Mouse (Mus musculus) B cell, adult 2 months (primary cell): Measurements from ENCODE around the gene Hils1.

Experiments used
- DNase-seq, 2 experiments: peaks; one replicate each; pipeline ENCODE4 v3.0.0; 2022

The Hils1 gene

GRCm38 (mm10) chr11:94967419-94967818, at the start of gene Hils1:
TSS of gene Hils1 (plus strand) at chr11:94967593.
- no peak for DNase-seq

- DNase-seq: no peak
Observed at GRCm38 (mm10) chr11:94917717-94918116, 49.7 kb upstream of the Hils1 start.

GRCm38 (mm10) chr11:94920996-94921401, 46.4 kb upstream of the Hils1 start:
- DNase-seq: no peak

GRCm38 (mm10) chr11:94924977-94925376, 42.4 kb upstream of the Hils1 start:
- DNase-seq: no peak

GRCm38 (mm10) chr11:94926431-94926830, 41.0 kb upstream of the Hils1 start:
- DNase-seq: no peak

- DNase-seq: no peak
Observed at GRCm38 (mm10) chr11:94927771-94928291, 39.6 kb upstream of the Hils1 start.

GRCm38 (mm10) chr11:94928820-94929219, 38.6 kb upstream of the Hils1 start:
- DNase-seq: no peak

GRCm38 (mm10) chr11:94929599-94929998, 37.8 kb upstream of the Hils1 start:
- no peak for DNase-seq

- DNase-seq: no peak
Observed at GRCm38 (mm10) chr11:94930151-94930550, 37.2 kb upstream of the Hils1 start.

GRCm38 (mm10) chr11:94933584-94933983, 33.8 kb upstream of the Hils1 start:
- no peak for DNase-seq

- no peak for DNase-seq
Observed at GRCm38 (mm10) chr11:94934526-94934925, 32.9 kb upstream of the Hils1 start.

- DNase-seq: no peak
Observed at GRCm38 (mm10) chr11:94936045-94936444, 31.3 kb upstream of the Hils1 start, which contains the start of gene Col1a1. TSS of gene Col1a1 (plus strand) at chr11:94936224.

- DNase-seq: peak; percentile 85
Observed at GRCm38 (mm10) chr11:94936851-94937295, 30.5 kb upstream of the Hils1 start.

GRCm38 (mm10) chr11:94937335-94937781, 30.0 kb upstream of the Hils1 start:
- DNase-seq: no peak

- peak in 1 of 2 experiments; percentile 5 for DNase-seq
Observed at GRCm38 (mm10) chr11:94937787-94938186, 29.6 kb upstream of the Hils1 start.

- peak in 1 of 2 experiments; percentile 2 for DNase-seq
Observed at GRCm38 (mm10) chr11:94938296-94938695, 29.1 kb upstream of the Hils1 start.

- DNase-seq: peak; percentile 73 to 76
Observed at GRCm38 (mm10) chr11:94939280-94939679, 28.1 kb upstream of the Hils1 start.

- DNase-seq: no peak
Observed at GRCm38 (mm10) chr11:94941121-94941520, 26.3 kb upstream of the Hils1 start.

- DNase-seq: no peak
Observed at GRCm38 (mm10) chr11:94941776-94942175, 25.6 kb upstream of the Hils1 start.

- peak; percentile 62 to 66 for DNase-seq
Observed at GRCm38 (mm10) chr11:94942282-94943023, 24.9 kb upstream of the Hils1 start.

- no peak for DNase-seq
Observed at GRCm38 (mm10) chr11:94943054-94943453, 24.3 kb upstream of the Hils1 start.

- DNase-seq: no peak
Observed at GRCm38 (mm10) chr11:94944295-94944694, 23.1 kb upstream of the Hils1 start.

- no peak for DNase-seq
Observed at GRCm38 (mm10) chr11:94945236-94945635, 22.2 kb upstream of the Hils1 start.

GRCm38 (mm10) chr11:94952169-94952568, 15.2 kb upstream of the Hils1 start:
- no peak for DNase-seq
